8 mouse cellular contexts compared by ENCODE assay signal in the genomic region with DNA sequence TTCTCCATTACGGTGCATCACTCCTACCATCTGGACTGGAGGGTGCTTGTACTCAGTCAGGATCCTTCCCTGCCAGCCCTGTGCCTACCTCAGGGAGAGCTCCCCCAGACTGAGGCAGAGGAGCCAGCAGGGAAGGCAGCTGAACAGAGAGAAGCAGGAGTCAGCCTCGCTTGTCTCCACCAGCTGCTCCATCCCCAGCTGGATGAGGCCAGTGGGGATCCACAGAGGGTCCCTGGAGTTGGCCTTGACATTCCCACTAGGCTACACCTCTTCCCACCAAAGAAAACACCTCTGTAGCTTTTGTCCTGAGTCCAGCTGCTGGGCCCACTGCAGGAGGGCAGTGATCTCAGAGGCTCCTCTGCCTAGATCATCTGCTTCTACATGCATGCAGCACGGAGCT. TPM values are rescaled to one million over a fixed set of nuclear protein-coding genes. Genes with fewer than 3 reads are reported as not detected.
A peak's percentile ranks its signal among the peaks of the same experiment; 100 is the strongest.
DNase-seq lines count a peak whose midpoint lies in the region; ATAC-seq and TF ChIP-seq lines count a peak whose summit lies in the region.

No protein-coding gene starts in this region.

- H3K36me3 ChIP-seq in heart, embryonic 12.5 days: peaks cover 56% of the 10 kb centered on the region
- H3K36me3 ChIP-seq in MEL (ENCODE audit: control insufficient read depth in 1 of 2, insufficient read depth in 2 of 2, low read length in 2 of 2): peaks cover 1 to 18% of the 10 kb centered on the region in 2 experiments; a peak in 3 of 4 replicates
- H3K36me3 ChIP-seq in heart, postnatal 0 days (replicated peaks; ENCODE audit: control insufficient read depth, insufficient read depth, low read length): peaks cover 25% of the 10 kb centered on the region

- no peak for ATAC-seq in heart, embryonic 12.5 days (ENCODE audit: insufficient number of reproducible peaks, low FRiP score)
- ATAC-seq in heart, postnatal 0 days (ENCODE audit: insufficient read depth, low read depth): no peak
- ATAC-seq in megakaryocyte, adult 5-6 weeks (ENCODE audit: poor library complexity, severe bottlenecking): 0 out of 2 replicates have a peak, but pooled peaks have one; percentile 2
- no peak for ATAC-seq in megakaryocyte-erythroid progenitor cell, adult 5-6 weeks (replicated peaks; ENCODE audit: low FRiP score, low TSS enrichment, poor library complexity, severe bottlenecking)

- no peak for TF ChIP-seq RAD21 in MEL (IDR thresholded peaks at IDR 0.05; ENCODE audit: low read depth, low read length)

- no peak for DNase-seq in heart, postnatal 14 days
- DNase-seq in MEL (ENCODE audit: low read depth, low spot score): no peak
- no peak for DNase-seq in heart, postnatal 0 days (ENCODE audit: low spot score)
- DNase-seq in adrenal gland, adult (ENCODE audit: inconsistent age in 2 of 2, low spot score in 1 of 2): no peak
- DNase-seq in cerebellum, postnatal 25 days: no peak

- peaks cover 84% of the 10 kb centered on the region for H3K4me1 ChIP-seq in heart, embryonic 12.5 days (replicated peaks)
- H3K4me1 ChIP-seq in MEL (ENCODE audit: control insufficient read depth in 1 of 2, insufficient read depth in 2 of 2, low read length in 2 of 2): peaks cover 13 to 26% of the 10 kb centered on the region in 2 experiments
- peaks cover 71% of the 10 kb centered on the region for H3K4me1 ChIP-seq in heart, postnatal 0 days (ENCODE audit: control insufficient read depth, insufficient read depth)

- H3K79me2 ChIP-seq in MEL (ENCODE audit: control insufficient read depth, insufficient read depth, low read length, poor library complexity): peaks cover 34% of the 10 kb centered on the region

- intact Hi-C loops in heart, postnatal 14 days (cut with DNase I): no loop called here

- TF ChIP-seq CTCF in MEL (IDR thresholded peaks at IDR 0.05 in 2 of 3, conservative IDR thresholded peaks at IDR 0.05 in 1 of 3; ENCODE audit: control insufficient read depth in 1 of 3, insufficient read depth in 1 of 3, low read depth in 2 of 3, low read length in 3 of 3, poor library complexity in 1 of 3, severe bottlenecking in 1 of 3): no peak
- TF ChIP-seq CTCF in heart, postnatal 0 days (IDR thresholded peaks at IDR 0.05; ENCODE audit: low read depth): no peak

- 86% methylated on average over 3 of the region's 3 CpGs for WGBS in heart, embryonic 12.5 days
- WGBS in heart, postnatal 0 days: 79% methylated on average over 3 of the region's 3 CpGs

- H3K9me3 ChIP-seq in heart, embryonic 12.5 days (replicated peaks): no peaks in the 10 kb centered on the region
- H3K9me3 ChIP-seq in MEL (replicated peaks; ENCODE audit: insufficient read depth, low read length): no peaks in the 10 kb centered on the region
- H3K9me3 ChIP-seq in heart, postnatal 0 days (replicated peaks; ENCODE audit: control insufficient read depth, low read length): no peaks in the 10 kb centered on the region

- no peak overlapping the region for H3K4me3 ChIP-seq in heart, embryonic 12.5 days
- H3K4me3 ChIP-seq in MEL (ENCODE audit: control insufficient read depth in 1 of 2, insufficient read depth in 1 of 2, low read depth in 2 of 2, low read length in 2 of 2): no peak overlapping the region
- no peak overlapping the region for H3K4me3 ChIP-seq in heart, postnatal 0 days (ENCODE audit: low read depth, low read length)

- TF ChIP-seq EP300 in MEL (IDR thresholded peaks at IDR 0.05; ENCODE audit: low read depth in 1 of 2, low read length in 2 of 2): no peak
- no peak for TF ChIP-seq EP300 in heart, postnatal 0 days (IDR thresholded peaks at IDR 0.05; ENCODE audit: low read depth)

- H3K27ac ChIP-seq in heart, embryonic 12.5 days (ENCODE audit: poor library complexity, severe bottlenecking): no peak overlapping the region; the same call in 1 of the 2 replicates
- peak overlapping the region; percentile 25 for H3K27ac ChIP-seq in MEL (ENCODE audit: control insufficient read depth, low read depth, low read length)
- H3K27ac ChIP-seq in heart, postnatal 0 days (ENCODE audit: low read depth): peak overlapping the region; percentile 94

- no peak for TF ChIP-seq POLR2A in MEL (IDR thresholded peaks at IDR 0.05; ENCODE audit: control insufficient read depth in 1 of 2, insufficient read depth in 1 of 2, low read depth in 1 of 2, low read length in 2 of 2, poor library complexity in 1 of 2)

- no peaks in the 10 kb centered on the region for H3K27me3 ChIP-seq in heart, embryonic 12.5 days (replicated peaks)
- H3K27me3 ChIP-seq in MEL (ENCODE audit: control insufficient read depth in 1 of 2, insufficient read depth in 2 of 2, low read length in 2 of 2): no peaks in the 10 kb centered on the region
- no peaks in the 10 kb centered on the region for H3K27me3 ChIP-seq in heart, postnatal 0 days (ENCODE audit: control insufficient read depth, insufficient read depth, low read length)

- no peak overlapping the region for H3K4me2 ChIP-seq in heart, embryonic 12.5 days
- H3K4me2 ChIP-seq in heart, postnatal 0 days (ENCODE audit: low read depth, low read length): peak overlapping the region; percentile 14; the same call in 1 of the 2 replicates

- H3K9ac ChIP-seq in heart, embryonic 12.5 days: 0 out of 2 replicates have a peak overlapping the region, but pooled peaks have one; percentile 39
- peak overlapping the region; percentile 5; the same call in 1 of the 2 replicates for H3K9ac ChIP-seq in MEL (ENCODE audit: control insufficient read depth, low read depth, low read length, poor library complexity, severe bottlenecking)
- H3K9ac ChIP-seq in heart, postnatal 0 days (replicated peaks; ENCODE audit: low read depth, low read length): peak overlapping the region; percentile 32; the same call in 1 of the 2 replicates

RNA-seq across cellular contexts. Expression of gene Gnai2, which starts 10.2 kb away (rescaled TPM):
- 404 and 442 TPM in 2 replicates for polyA plus RNA-seq in heart, embryonic 12.5 days (2016; fragmentation: Nextera tagmentation; extraction: Ambion mirVana)
- total RNA-seq in heart, postnatal 14 days (2021): 100 to 1,000 TPM; 318 to 327 TPM
- 129 and 131 TPM in 2 replicates for total RNA-seq in MEL (2012; rRNA removed)
- 100 to 1,000 TPM; 137 to 335 TPM for polyA plus RNA-seq in MEL (2012; ENCODE audit: insufficient read depth in 1 of 2, insufficient read length in 2 of 2, low read depth in 1 of 2, low replicate concordance in 2 of 2, missing spikeins in 1 of 2)
- total RNA-seq in heart, postnatal 0 days (2014; rRNA removed; ENCODE audit: low replicate concordance): 472 and 473 TPM in 2 replicates
- 291 and 295 TPM in 2 replicates for polyA plus RNA-seq in heart, postnatal 0 days (2015; fragmentation: Nextera tagmentation; extraction: Ambion mirVana)
- 749 and 768 TPM in 2 replicates for total RNA-seq in megakaryocyte, adult 5-6 weeks (2015)
- total RNA-seq in megakaryocyte, adult 5-6 weeks (2017): 859 and 871 TPM in 2 replicates
- 204 and 225 TPM in 2 replicates for total RNA-seq in megakaryocyte-erythroid progenitor cell, adult 5-6 weeks (2014; fragmentation: Nextera tagmentation)
- 215 and 228 TPM in 2 replicates for total RNA-seq in megakaryocyte-erythroid progenitor cell, adult 5-6 weeks (2017)

RNA-seq across cellular contexts. Expression of gene Sema3b, which starts 15.9 kb away (rescaled TPM):
- 10.7 and 11.2 TPM in 2 replicates for polyA plus RNA-seq in heart, embryonic 12.5 days (2016; fragmentation: Nextera tagmentation; extraction: Ambion mirVana)
- total RNA-seq in heart, postnatal 14 days (2021): 10 to 100 TPM; 11.3 to 12.1 TPM
- 0.04 and 0.07 TPM in 2 replicates for total RNA-seq in MEL (2012; rRNA removed)
- under 1 TPM in 1 of 2 experiments, not detected in 1; 0.21 TPM for polyA plus RNA-seq in MEL (2012; ENCODE audit: insufficient read depth in 1 of 2, insufficient read length in 2 of 2, low read depth in 1 of 2, low replicate concordance in 2 of 2, missing spikeins in 1 of 2)
- 21.0 and 34.9 TPM in 2 replicates for total RNA-seq in heart, postnatal 0 days (2014; rRNA removed; ENCODE audit: low replicate concordance)
- 8.9 and 9.1 TPM in 2 replicates for polyA plus RNA-seq in heart, postnatal 0 days (2015; fragmentation: Nextera tagmentation; extraction: Ambion mirVana)
- total RNA-seq in megakaryocyte, adult 5-6 weeks (2015): not detected in 2 replicates
- total RNA-seq in megakaryocyte, adult 5-6 weeks (2017): 0.08 TPM in 1 of 2 replicates, not detected in the other
- 0.50 TPM in 1 of 2 replicates, not detected in the other for total RNA-seq in megakaryocyte-erythroid progenitor cell, adult 5-6 weeks (2014; fragmentation: Nextera tagmentation)
- not detected in 2 replicates for total RNA-seq in megakaryocyte-erythroid progenitor cell, adult 5-6 weeks (2017)

RNA-seq across cellular contexts. Expression of gene Ifrd2, which starts 37.5 kb away (rescaled TPM):
- 34.0 and 35.5 TPM in 2 replicates for polyA plus RNA-seq in heart, embryonic 12.5 days (2016; fragmentation: Nextera tagmentation; extraction: Ambion mirVana)
- total RNA-seq in heart, postnatal 14 days (2021): 10 to 100 TPM; 36.7 to 47.1 TPM
- 136 and 147 TPM in 2 replicates for total RNA-seq in MEL (2012; rRNA removed)
- 100 to 1,000 TPM in 1 of 2 experiments, not detected in 1; 292 TPM for polyA plus RNA-seq in MEL (2012; ENCODE audit: insufficient read depth in 1 of 2, insufficient read length in 2 of 2, low read depth in 1 of 2, low replicate concordance in 2 of 2, missing spikeins in 1 of 2)
- total RNA-seq in heart, postnatal 0 days (2014; rRNA removed; ENCODE audit: low replicate concordance): 22.3 and 31.2 TPM in 2 replicates
- polyA plus RNA-seq in heart, postnatal 0 days (2015; fragmentation: Nextera tagmentation; extraction: Ambion mirVana): 28.6 and 33.6 TPM in 2 replicates
- 6.8 and 11.1 TPM in 2 replicates for total RNA-seq in megakaryocyte, adult 5-6 weeks (2015)
- total RNA-seq in megakaryocyte, adult 5-6 weeks (2017): 8.7 and 9.9 TPM in 2 replicates
- total RNA-seq in megakaryocyte-erythroid progenitor cell, adult 5-6 weeks (2014; fragmentation: Nextera tagmentation): 226 and 251 TPM in 2 replicates
- 103 and 192 TPM in 2 replicates for total RNA-seq in megakaryocyte-erythroid progenitor cell, adult 5-6 weeks (2017)

RNA-seq across cellular contexts. Expression of gene Hyal3, which starts 44.3 kb away (rescaled TPM):
- 0.49 and 0.64 TPM in 2 replicates for polyA plus RNA-seq in heart, embryonic 12.5 days (2016; fragmentation: Nextera tagmentation; extraction: Ambion mirVana)
- total RNA-seq in heart, postnatal 14 days (2021): under 1 TPM; 0.31 to 0.49 TPM
- 1.8 and 2.3 TPM in 2 replicates for total RNA-seq in MEL (2012; rRNA removed)
- polyA plus RNA-seq in MEL (2012; ENCODE audit: insufficient read depth in 1 of 2, insufficient read length in 2 of 2, low read depth in 1 of 2, low replicate concordance in 2 of 2, missing spikeins in 1 of 2): 1 to 10 TPM in 1 of 2 experiments, not detected in 1; 6.8 TPM
- 0.65 and 0.66 TPM in 2 replicates for total RNA-seq in heart, postnatal 0 days (2014; rRNA removed; ENCODE audit: low replicate concordance)
- polyA plus RNA-seq in heart, postnatal 0 days (2015; fragmentation: Nextera tagmentation; extraction: Ambion mirVana): 0.29 and 0.44 TPM in 2 replicates
- 1.5 and 1.9 TPM in 2 replicates for total RNA-seq in megakaryocyte, adult 5-6 weeks (2015)
- 0.18 and 0.57 TPM in 2 replicates for total RNA-seq in megakaryocyte, adult 5-6 weeks (2017)
- 5.1 and 9.4 TPM in 2 replicates for total RNA-seq in megakaryocyte-erythroid progenitor cell, adult 5-6 weeks (2014; fragmentation: Nextera tagmentation)
- total RNA-seq in megakaryocyte-erythroid progenitor cell, adult 5-6 weeks (2017): 0.61 and 3.3 TPM in 2 replicates

RNA-seq across cellular contexts. Expression of gene Slc38a3, which starts 44.4 kb away (rescaled TPM):
- 2.9 and 3.2 TPM in 2 replicates for polyA plus RNA-seq in heart, embryonic 12.5 days (2016; fragmentation: Nextera tagmentation; extraction: Ambion mirVana)
- 10 to 100 TPM; 48.6 to 53.3 TPM for total RNA-seq in heart, postnatal 14 days (2021)
- total RNA-seq in MEL (2012; rRNA removed): not detected in 2 replicates
- not detected for polyA plus RNA-seq in MEL (2012; ENCODE audit: insufficient read depth in 1 of 2, insufficient read length in 2 of 2, low read depth in 1 of 2, low replicate concordance in 2 of 2, missing spikeins in 1 of 2)
- total RNA-seq in heart, postnatal 0 days (2014; rRNA removed; ENCODE audit: low replicate concordance): 8.9 and 16.9 TPM in 2 replicates
- polyA plus RNA-seq in heart, postnatal 0 days (2015; fragmentation: Nextera tagmentation; extraction: Ambion mirVana): 2.7 and 4.0 TPM in 2 replicates
- not detected in 2 replicates for total RNA-seq in megakaryocyte, adult 5-6 weeks (2015)
- total RNA-seq in megakaryocyte, adult 5-6 weeks (2017): not detected in 2 replicates
- not detected in 2 replicates for total RNA-seq in megakaryocyte-erythroid progenitor cell, adult 5-6 weeks (2014; fragmentation: Nextera tagmentation)
- not detected in 2 replicates for total RNA-seq in megakaryocyte-erythroid progenitor cell, adult 5-6 weeks (2017)

Comparison
In these comparisons a context has a peak if more than half of its experiments do, and no peak if none do; other contexts are left out.
1. RNA of gene Sema3b, which starts 15.9 kb away (total RNA-seq): 21.0 to 34.9 TPM in heart, postnatal 0 days and 11.3 to 12.1 TPM in heart, postnatal 14 days; 0.50 TPM in megakaryocyte-erythroid progenitor cell, adult 5-6 weeks, 0.08 TPM in megakaryocyte, adult 5-6 weeks and 0.04 to 0.07 TPM in MEL; every median in the first group is over 4 times any median in the second.
2. Peak in every context shown above with its lines, with median percentiles within 50 percentile points of each other: H3K9ac ChIP-seq.